ENCODE assay signal across 9 mouse cellular contexts in the genomic region with DNA sequence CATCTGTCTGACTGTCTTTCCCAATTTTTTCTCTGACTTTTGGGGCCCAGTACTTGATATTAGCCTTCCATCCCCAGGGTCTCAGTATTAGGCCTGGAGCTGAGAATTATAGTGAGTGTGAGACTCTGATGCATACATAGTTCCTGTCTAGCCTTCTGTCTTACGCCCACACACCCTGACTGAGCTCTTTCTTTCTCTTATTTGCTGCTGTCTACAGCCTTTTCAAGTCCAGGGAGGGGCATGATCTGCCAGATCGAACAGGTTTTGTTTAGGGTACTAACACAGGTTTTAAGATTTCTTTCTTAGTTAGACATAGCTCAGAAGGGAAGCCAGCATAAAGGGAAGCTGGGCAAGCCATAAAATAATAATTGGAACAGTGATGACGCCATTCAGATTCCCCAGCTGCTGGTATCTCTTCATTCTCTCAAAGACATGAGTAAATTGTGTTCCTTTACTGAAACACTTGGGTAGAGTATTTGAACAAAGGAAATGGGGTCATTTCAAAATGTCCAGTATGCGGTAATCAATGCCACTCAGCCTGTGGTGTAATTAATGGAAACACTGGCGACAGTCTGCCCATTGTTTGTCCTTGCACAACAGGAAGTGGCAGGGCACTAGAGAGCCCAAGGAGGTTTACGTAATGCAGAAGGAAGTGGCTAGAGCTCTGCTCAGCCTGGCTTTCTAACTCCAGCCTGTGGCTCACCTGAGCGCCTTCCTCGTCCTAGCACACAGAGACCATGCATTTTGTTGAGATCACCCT.
A peak's percentile ranks its signal among the peaks of the same experiment; 100 is the strongest.
DNase-seq lines count a peak whose midpoint lies in the region; ATAC-seq lines count a peak whose summit lies in the region.
"Had no signal": no experiment of that assay in that cellular context is flagged by ENCODE, and none has a peak within 500 bp of the region (broad histone marks: within the 10 kb centered on the region; RNA-seq: fewer than 3 reads in every experiment).

No protein-coding gene starts in this region.

- peak; percentile 54 for ATAC-seq in forebrain, embryonic 16.5 days
- peak; percentile 96 for ATAC-seq in monocyte, adult 5-6 weeks (replicated peaks; ENCODE audit: insufficient number of reproducible peaks, low FRiP score, low TSS enrichment, poor library complexity, severe bottlenecking)

- no peaks in the 10 kb centered on the region for H3K27me3 ChIP-seq in forebrain, embryonic 16.5 days (replicated peaks; ENCODE audit: control insufficient read depth, insufficient read depth, low read length)
- H3K27me3 ChIP-seq: hindbrain, embryonic 15.5 days had no signal

- H3K4me3 ChIP-seq in forebrain, embryonic 16.5 days (replicated peaks; ENCODE audit: low read length) = no peak overlapping the region
- H3K4me3 ChIP-seq: hindbrain, embryonic 15.5 days had no signal

- no peak overlapping the region for H3K27ac ChIP-seq in forebrain, embryonic 16.5 days (ENCODE audit: low read length)
- H3K27ac ChIP-seq: hindbrain, embryonic 15.5 days had no signal

- H3K9ac ChIP-seq in forebrain, embryonic 16.5 days (replicated peaks; ENCODE audit: low read depth, low read length) = no peak overlapping the region
- H3K9ac ChIP-seq: hindbrain, embryonic 15.5 days had no signal

- no peaks in the 10 kb centered on the region for H3K4me1 ChIP-seq in forebrain, embryonic 16.5 days (replicated peaks; ENCODE audit: control insufficient read depth, insufficient read depth, low read length)
- H3K4me1 ChIP-seq: hindbrain, embryonic 15.5 days had no signal

- 42% methylated on average over 8 of the region's 8 CpGs for WGBS in forebrain, embryonic 16.5 days
- 26% methylated on average over 8 of the region's 8 CpGs for WGBS in large intestine, adult 2 months

- no peaks in the 10 kb centered on the region for H3K9me3 ChIP-seq in forebrain, embryonic 16.5 days (ENCODE audit: control insufficient read depth, low read length)
- H3K9me3 ChIP-seq: hindbrain, embryonic 15.5 days had no signal

- H3K36me3 ChIP-seq in forebrain, embryonic 16.5 days (ENCODE audit: control insufficient read depth, insufficient read depth) = no peaks in the 10 kb centered on the region
- H3K36me3 ChIP-seq: hindbrain, embryonic 15.5 days had no signal

- no peak overlapping the region for H3K4me2 ChIP-seq in forebrain, embryonic 16.5 days (ENCODE audit: low read length)
- H3K4me2 ChIP-seq: hindbrain, embryonic 15.5 days had no signal

- DNase-seq in embryo, embryonic 11 days = peak; percentile 19
- no peak for DNase-seq in embryo, embryonic 10 days (ENCODE audit: low spot score)
- peak; percentile 76 for DNase-seq in CD4-positive helper T cell, adult 2 months (ENCODE audit: low read depth, low spot score)
- DNase-seq in large intestine, adult 2 months (ENCODE audit: low read depth, low spot score) = peak; percentile 46
- DNase-seq in right cerebral cortex, postnatal 36 days (ENCODE audit: low spot score in 2 of 2) = no peak
- DNase-seq in ovary, postnatal 10 days (ENCODE audit: low spot score) = no peak

Comparison
In these comparisons a context has a peak if more than half of its experiments do, and no peak if none do; other contexts are left out.
1. DNase-seq: peak in embryo, embryonic 11 days (single experiment), CD4-positive helper T cell, adult 2 months (single experiment) and large intestine, adult 2 months (single experiment); none in embryo, embryonic 10 days (single experiment), right cerebral cortex, postnatal 36 days (0 of 2) and ovary, postnatal 10 days (single experiment).